Mouse (Mus musculus): ENCODE results near the gene Clstn1. TPM values are rescaled to one million over a fixed set of nuclear protein-coding genes. Genes with fewer than 3 reads are reported as not detected.

The Clstn1 gene
- total and polyA plus RNA-seq, 3 experiments: 6.1 to 26.6 TPM; not detected in 1

DNA sequence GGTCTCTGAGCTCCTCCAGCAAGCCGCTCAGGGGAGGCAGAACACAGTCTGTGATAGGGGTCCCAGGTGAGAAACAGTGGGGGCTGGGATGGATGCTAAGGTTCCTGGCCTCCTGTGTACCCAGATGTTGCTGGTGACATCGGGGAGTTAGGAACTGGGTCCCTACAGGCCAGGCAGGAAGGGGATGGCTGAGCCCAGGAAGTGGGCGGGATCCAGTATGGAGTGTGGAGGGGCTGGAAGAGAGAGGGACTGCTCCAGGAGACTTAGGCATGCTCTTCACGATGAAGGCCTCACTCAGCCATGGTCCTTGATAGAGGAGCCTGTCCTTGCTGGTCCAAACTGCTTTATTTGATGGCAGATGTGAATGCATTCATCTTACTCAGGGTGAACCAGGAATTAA, 13.9 kb downstream of the Clstn1 start:
- no peaks in the 10 kb centered on the region for H3K79me2 ChIP-seq (ENCODE audit: control insufficient read depth, insufficient read depth, low read length, poor library complexity)
- H3K9me3 ChIP-seq (replicated peaks; ENCODE audit: insufficient read depth, low read length): no peaks in the 10 kb centered on the region
- no peak overlapping the region for H3K27ac ChIP-seq (ENCODE audit: control insufficient read depth, low read depth, low read length)
- TF ChIP-seq E2F4 (IDR thresholded peaks at IDR 0.05; ENCODE audit: borderline replicate concordance, low read depth, low read length) (no peak), TCF12 (IDR thresholded peaks at IDR 0.05; ENCODE audit: low read depth, low read length) (no peak), BHLHE40 (IDR thresholded peaks at IDR 0.05; ENCODE audit: borderline replicate concordance, low read depth, low read length) (no peak), RAD21 (IDR thresholded peaks at IDR 0.05; ENCODE audit: low read depth, low read length) (no peak), USF2 (IDR thresholded peaks at IDR 0.05; ENCODE audit: borderline replicate concordance in 1 of 2, insufficient read depth in 1 of 2, low read depth in 1 of 2, low read length in 2 of 2) (no peak), MAX (IDR thresholded peaks at IDR 0.05; ENCODE audit: low read length) (no peak), ELF1 (IDR thresholded peaks at IDR 0.05; ENCODE audit: low read depth, low read length) (no peak), SIN3A (IDR thresholded peaks at IDR 0.05; ENCODE audit: low read length) (no peak), CHD1 (IDR thresholded peaks at IDR 0.05; ENCODE audit: low read depth, low read length) (no peak)
- H3K4me1 ChIP-seq (ENCODE audit: control insufficient read depth in 1 of 2, insufficient read depth in 2 of 2, low read length in 2 of 2): no peaks in the 10 kb centered on the region
- H3K36me3 ChIP-seq (ENCODE audit: control insufficient read depth in 1 of 2, insufficient read depth in 2 of 2, low read length in 2 of 2): no peaks in the 10 kb centered on the region
- peaks cover 9% of the 10 kb centered on the region in 2 experiments for H3K27me3 ChIP-seq (ENCODE audit: control insufficient read depth in 1 of 2, insufficient read depth in 2 of 2, low read length in 2 of 2)
- H3K4me3 ChIP-seq (ENCODE audit: control insufficient read depth in 1 of 2, insufficient read depth in 1 of 2, low read depth in 2 of 2, low read length in 2 of 2): no peak overlapping the region
- no peak overlapping the region for H3K9ac ChIP-seq (ENCODE audit: control insufficient read depth, low read depth, low read length, poor library complexity, severe bottlenecking)
- no peak for DNase-seq (ENCODE audit: low read depth, low spot score)

DNA sequence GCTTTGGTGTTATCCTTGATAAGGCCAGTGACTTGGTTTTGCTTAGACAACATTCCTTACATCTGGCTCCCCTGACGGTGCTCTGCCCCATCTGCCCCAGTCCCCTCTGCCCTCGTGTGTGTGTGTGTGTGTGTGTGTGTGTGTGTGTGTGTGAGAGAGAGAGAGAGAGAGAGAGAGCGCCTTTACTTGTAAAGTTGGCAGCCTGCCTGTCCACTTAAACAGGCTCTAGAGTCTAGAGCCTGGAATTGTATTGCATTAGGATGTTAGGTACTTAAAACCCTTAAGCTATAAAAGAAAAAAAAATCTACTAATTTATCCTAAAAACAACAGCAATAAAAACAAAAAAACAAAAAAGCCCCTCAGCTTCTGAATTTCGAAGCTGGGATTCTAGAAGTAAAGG, 15.2 kb downstream of the Clstn1 start:
- no peak overlapping the region for H3K27ac ChIP-seq (ENCODE audit: control insufficient read depth, low read depth, low read length)
- H3K9me3 ChIP-seq (replicated peaks; ENCODE audit: insufficient read depth, low read length): no peaks in the 10 kb centered on the region
- H3K4me3 ChIP-seq (ENCODE audit: control insufficient read depth in 1 of 2, insufficient read depth in 1 of 2, low read depth in 2 of 2, low read length in 2 of 2): no peak overlapping the region
- H3K79me2 ChIP-seq (ENCODE audit: control insufficient read depth, insufficient read depth, low read length, poor library complexity): no peaks in the 10 kb centered on the region
- H3K27me3 ChIP-seq (ENCODE audit: control insufficient read depth in 1 of 2, insufficient read depth in 2 of 2, low read length in 2 of 2): peaks cover 4 to 5% of the 10 kb centered on the region in 2 experiments; a peak in 3 of 4 replicates
- no peaks in the 10 kb centered on the region for H3K36me3 ChIP-seq (ENCODE audit: control insufficient read depth in 1 of 2, insufficient read depth in 2 of 2, low read length in 2 of 2)
- no peak for DNase-seq (ENCODE audit: low read depth, low spot score)
- H3K9ac ChIP-seq (ENCODE audit: control insufficient read depth, low read depth, low read length, poor library complexity, severe bottlenecking): no peak overlapping the region
- no peaks in the 10 kb centered on the region for H3K4me1 ChIP-seq (ENCODE audit: control insufficient read depth in 1 of 2, insufficient read depth in 2 of 2, low read length in 2 of 2)
- TF ChIP-seq CTCF (IDR thresholded peaks at IDR 0.05 in 2 of 3, conservative IDR thresholded peaks at IDR 0.05 in 1 of 3; ENCODE audit: control insufficient read depth in 1 of 3, insufficient read depth in 1 of 3, low read depth in 2 of 3, low read length in 3 of 3, poor library complexity in 1 of 3, severe bottlenecking in 1 of 3) (no peak), GATA1 (IDR thresholded peaks at IDR 0.05; ENCODE audit: low read depth, low read length) (no peak), MYB (IDR thresholded peaks at IDR 0.05; ENCODE audit: low read depth, low read length) (no peak), POLR2AphosphoS5 (IDR thresholded peaks at IDR 0.05; ENCODE audit: borderline replicate concordance, low read depth, low read length) (no peak), ETS1 (IDR thresholded peaks at IDR 0.05; ENCODE audit: low read depth, low read length) (no peak), SMC3 (IDR thresholded peaks at IDR 0.05; ENCODE audit: low read depth, low read length) (no peak), GABPA (IDR thresholded peaks at IDR 0.05; ENCODE audit: low read depth, low read length) (no peak), USF1 (IDR thresholded peaks at IDR 0.05; ENCODE audit: low read depth, low read length) (no peak), EP300 (IDR thresholded peaks at IDR 0.05; ENCODE audit: low read depth in 1 of 2, low read length in 2 of 2) (no peak), TCF12 (IDR thresholded peaks at IDR 0.05; ENCODE audit: low read depth, low read length) (no peak), RCOR1 (IDR thresholded peaks at IDR 0.05; ENCODE audit: low read depth, low read length) (no peak), BHLHE40 (IDR thresholded peaks at IDR 0.05; ENCODE audit: borderline replicate concordance, low read depth, low read length) (no peak), JUND (IDR thresholded peaks at IDR 0.05; ENCODE audit: low read depth, low read length) (no peak)
